Mouse (Mus musculus) cerebellum, postnatal 4 days (tissue): ENCODE data around the gene Mobp.

ENCODE experiments used
- DNase-seq, 2 experiments: peaks; one replicate each; pipeline ENCODE4 v3.0.0; 2022; ENCODE audit warnings: low spot score in 2 of 2, mixed read lengths in 1 of 2

Gene Mobp

GRCm38 (mm10) chr9:120210865-120211264 is 61.4 kb downstream of the Mobp start:
- DNase-seq: no peak

GRCm38 (mm10) chr9:120212936-120213335 is 63.4 kb downstream of the Mobp start:
- no peak for DNase-seq

- DNase-seq: no peak
Measured at GRCm38 (mm10) chr9:120214978-120215495, 65.5 kb downstream of the Mobp start.

- no peak for DNase-seq
Measured at GRCm38 (mm10) chr9:120219411-120219810, 69.9 kb downstream of the Mobp start.
